Mouse (Mus musculus) liver, postnatal 0 days (tissue): ENCODE measurements around the gene Cxcr5. TPM values are rescaled to one million over a fixed set of nuclear protein-coding genes. Genes with fewer than 3 reads are reported as not detected.

Experiments
- ATAC-seq: fragments of 200-750 bp; cut with Nextera tagmentation; 2 replicates; pipeline ENCODE4 v1.8.0; 2017; ENCODE audit warnings: mild to moderate bottlenecking, moderate library complexity
- DNase-seq: peaks from one replicate; pipeline ENCODE4 v3.0.0-alpha.2; 2016
- H3K27ac ChIP-seq: fragments of 300-500 bp; sonication (generic); 2 replicates; pipeline ENCODE4 v1.5.1; 2014; ENCODE audit warnings: antibody characterized with exemption, moderate library complexity, mild to moderate bottlenecking, low read depth
- H3K27me3 ChIP-seq: fragments of 300-500 bp; sonication (generic); 2 replicates; pipeline ENCODE4 v1.6.1; 2014; ENCODE audit warnings: low read length, control low read depth, mixed read lengths; ENCODE audit not compliant: insufficient read depth
- H3K36me3 ChIP-seq: fragments of 300-500 bp; sonication (generic); replicated peaks from 2 replicates; pipeline ENCODE4 v1.6.1; 2014; ENCODE audit warnings: mild to moderate bottlenecking, control low read depth, low read length, moderate library complexity, mixed read lengths; ENCODE audit not compliant: insufficient read depth
- H3K4me1 ChIP-seq: fragments of 300-500 bp; sonication (generic); 2 replicates; pipeline ENCODE4 v1.6.1; 2014; ENCODE audit warnings: antibody characterized with exemption, mild to moderate bottlenecking, control low read depth; ENCODE audit not compliant: insufficient read depth
- H3K4me2 ChIP-seq: fragments of 300-500 bp; sonication (generic); 2 replicates; pipeline ENCODE4 v1.6.1; 2014; ENCODE audit warnings: low read depth, mild to moderate bottlenecking, low read length, moderate library complexity, mixed read lengths
- H3K4me3 ChIP-seq: fragments of 300-500 bp; sonication (generic); 2 replicates; pipeline ENCODE4 v1.5.1; 2014; ENCODE audit warnings: low read depth, low read length
- H3K9ac ChIP-seq: fragments of 300-500 bp; sonication (generic); replicated peaks from 2 replicates; pipeline ENCODE4 v1.6.1; 2014; ENCODE audit warnings: mild to moderate bottlenecking, moderate library complexity
- H3K9me3 ChIP-seq: fragments of 300-500 bp; sonication (generic); 2 replicates; pipeline ENCODE4 v1.6.1; 2016; ENCODE audit warnings: mild to moderate bottlenecking, control low read depth, low read length, mixed read lengths
- CTCF ChIP-seq: sonication (generic); IDR thresholded peaks from 2 replicates; pipeline ENCODE4 v1.5.1; 2016; ENCODE audit warnings: antibody characterized with exemption, low read depth
- EP300 ChIP-seq: IDR thresholded peaks from 2 replicates; pipeline ENCODE4 v1.6.1; 2016; ENCODE audit warnings: antibody characterized with exemption, low read depth, mild to moderate bottlenecking
- WGBS: fragments of 180-500 bp; shearing (Covaris S2); extraction: QIAGEN DNeasy Blood & Tissue Kit; methylation state at CpG from one replicate; pipeline ENCODE4 v1.1.7; 2014; ENCODE audit not compliant: insufficient replicate concordance; 5-methylcytosine and 5-hydroxymethylcytosine counted together
- polyA plus RNA-seq: library from polyadenylated mRNA; unstranded; fragments of >200 nt; fragmentation: Nextera tagmentation; extraction: Ambion mirVana; gene quantifications from 2 replicates; pipeline ENCODE4 v1.2.1, GENCODE M21; 2015

The Cxcr5 gene
- polyA plus RNA-seq, 1 experiment from 2014 or later: 0.55 TPM

- ATAC-seq (no peak), DNase-seq (peak; percentile 54)
- Histone ChIP-seq H3K9me3 (no peaks in the 10 kb centered on the region), H3K36me3 (no peaks in the 10 kb centered on the region), H3K4me1 (peaks cover 41% of the 10 kb centered on the region), H3K4me3 (peak overlapping the region; percentile 57), H3K27me3 (peaks cover 12% of the 10 kb centered on the region; the same call in 1 of the 2 replicates), H3K9ac (peak overlapping the region; percentile 53; the same call in 1 of the 2 replicates), H3K4me2 (peak overlapping the region; percentile 87), H3K27ac (peak overlapping the region; percentile 72)
- WGBS: under 1% methylated on average over 29 of the region's 29 CpGs
- TF ChIP-seq EP300 (no peak), CTCF (0 out of 2 replicates have a peak, but pooled peaks have one; percentile 9)
Observed at GRCm38 (mm10) chr9:44478959-44479605, 82.6 kb downstream of the Cxcr5 start.

GRCm38 (mm10) chr9:44478229-44478921 lies 83.3 kb downstream of the Cxcr5 start:
- no peak for ATAC-seq
- 0% methylated on average over 20 of the region's 27 CpGs for WGBS
- Histone ChIP-seq H3K4me2 (peak overlapping the region; percentile 87), H3K4me1 (peaks cover 35% of the 10 kb centered on the region), H3K9me3 (no peaks in the 10 kb centered on the region), H3K9ac (peak overlapping the region; percentile 53; the same call in 1 of the 2 replicates), H3K4me3 (peak overlapping the region; percentile 57), H3K27ac (peak overlapping the region; percentile 72; the same call in 1 of the 2 replicates), H3K36me3 (no peaks in the 10 kb centered on the region), H3K27me3 (peaks cover 12% of the 10 kb centered on the region; the same call in 1 of the 2 replicates)
- no peak for TF ChIP-seq EP300
- TF ChIP-seq CTCF: no peak
- peak; percentile 51 for DNase-seq

GRCm38 (mm10) chr9:44477339-44478228 lies 84.1 kb downstream of the Cxcr5 start:
- TF ChIP-seq CTCF (peak; percentile 89), EP300 (no peak)
- Histone ChIP-seq H3K27me3 (peaks cover 12% of the 10 kb centered on the region; the same call in 1 of the 2 replicates), H3K4me2 (peak overlapping the region; percentile 87), H3K9ac (0 out of 2 replicates have a peak overlapping the region, but pooled peaks have one; percentile 36), H3K9me3 (no peaks in the 10 kb centered on the region), H3K4me1 (peaks cover 33% of the 10 kb centered on the region), H3K4me3 (peak overlapping the region; percentile 57), H3K36me3 (no peaks in the 10 kb centered on the region), H3K27ac (no peak overlapping the region)
- DNase-seq (no peak), ATAC-seq (no peak)
- WGBS: 7% methylated on average over 24 of the region's 24 CpGs

- peaks cover 9% of the 10 kb centered on the region; the same call in 1 of the 2 replicates for H3K27me3 ChIP-seq
- no peaks in the 10 kb centered on the region for H3K36me3 ChIP-seq
- H3K4me1 ChIP-seq: peaks cover 28% of the 10 kb centered on the region
- H3K4me2 ChIP-seq: no peak overlapping the region
- no peaks in the 10 kb centered on the region for H3K9me3 ChIP-seq
- DNase-seq (no peak), ATAC-seq (no peak)
- WGBS: 84% methylated on average over 3 of the region's 3 CpGs
- H3K9ac ChIP-seq: no peak overlapping the region
- peak; percentile 30 for TF ChIP-seq CTCF
- TF ChIP-seq EP300: no peak
- H3K4me3 ChIP-seq: no peak overlapping the region
- H3K27ac ChIP-seq: no peak overlapping the region
Observed at GRCm38 (mm10) chr9:44475936-44476335, 85.7 kb downstream of the Cxcr5 start.

- H3K27me3 ChIP-seq: peaks cover 7% of the 10 kb centered on the region; the same call in 1 of the 2 replicates
- no peak overlapping the region for H3K9ac ChIP-seq
- H3K9me3 ChIP-seq: no peaks in the 10 kb centered on the region
- DNase-seq (no peak), ATAC-seq (no peak)
- peaks cover 20% of the 10 kb centered on the region for H3K4me1 ChIP-seq
- 45% methylated on average over 1 of the region's 1 CpGs for WGBS
- no peak overlapping the region for H3K4me3 ChIP-seq
- TF ChIP-seq EP300 (no peak), CTCF (no peak)
- no peak overlapping the region for H3K27ac ChIP-seq
- no peaks in the 10 kb centered on the region for H3K36me3 ChIP-seq
- H3K4me2 ChIP-seq: no peak overlapping the region
Observed at GRCm38 (mm10) chr9:44474327-44474726, 87.3 kb downstream of the Cxcr5 start.
